Mouse (Mus musculus) heart, postnatal 14 days (tissue): Measurements from ENCODE around the gene Mrpl49. TPM values are rescaled to one million over a fixed set of nuclear protein-coding genes. Genes with fewer than 3 reads are reported as not detected.
"Not testable (repeated sequence)": the region's sequence is repeated elsewhere in the genome, so short reads cannot be mapped to it uniquely, and the experiment has no call there.

Experiments
- DNase-seq, 2 experiments: peaks; one replicate each; pipeline ENCODE4 v3.0.0; 2021 to 2022
- intact Hi-C: fragments of 180-260 bp; cut with DNase I; formaldehyde crosslinking; loops from one replicate; pipeline ENCODE4 v1.15.1; 2025
- total RNA-seq, 2 experiments: library from RNA; stranded (reverse); gene quantifications; 2 replicates each; pipeline ENCODE4 v1.2.3; 2021

Mrpl49 gene
- total RNA-seq, 2 experiments from 2014 or later, result 37.1 to 37.4 TPM

GRCm38 (mm10) chr19:6045366-6046293 lies 12.0 kb downstream of the Mrpl49 start:
- intact Hi-C loops, result loop anchor here (2.0 to 5.0 kb wide), 3 partner anchors 81 to 128 kb away; partner anchors contain the start of genes Pola2 and Snx15
- DNase-seq, result no peak

- not testable (repeated sequence) for DNase-seq
- intact Hi-C loops, result loop anchor here (2.0 kb wide), 1 partner anchor 79 kb away; the partner anchor contains the start of gene Pola2
These were observed 13.5 kb downstream of the Mrpl49 start for GRCm38 (mm10) chr19:6044102-6044501.

DNA sequence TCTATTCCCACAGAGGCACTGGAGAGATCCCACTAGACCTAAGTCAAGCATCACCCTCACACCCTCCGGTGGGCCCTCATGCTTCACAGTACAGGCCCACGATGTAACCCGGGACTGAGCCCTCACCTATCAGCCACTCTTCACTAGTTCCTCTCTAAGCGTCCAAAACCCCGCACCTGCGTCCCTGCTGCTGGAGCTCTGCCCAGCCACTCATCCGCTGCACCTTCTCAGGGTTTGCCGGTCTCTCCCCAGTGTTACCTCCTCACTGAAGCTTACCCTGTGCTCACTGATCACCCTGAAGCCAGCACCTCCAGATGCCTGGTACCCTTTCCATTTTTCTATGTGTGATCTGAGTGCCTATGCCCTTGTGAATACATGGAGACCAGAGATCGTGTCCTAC lies 15.3 kb downstream of the Mrpl49 start:
- intact Hi-C loops, result no loop called here
- DNase-seq, result no peak

GRCm38 (mm10) chr19:6040002-6040401 lies 17.6 kb downstream of the Mrpl49 start:
- intact Hi-C loops, result no loop called here

GRCm38 (mm10) chr19:6038326-6038725 lies 19.3 kb downstream of the Mrpl49 start:
- DNase-seq, result no peak
- intact Hi-C loops, result no loop called here

More at GRCm38 (mm10) chr19:6040002-6040401, 17.6 kb downstream of the Mrpl49 start:
- no peak for DNase-seq

GRCm38 (mm10) chr19:6037695-6038094 lies 19.9 kb downstream of the Mrpl49 start:
- no peak for DNase-seq

DNA sequence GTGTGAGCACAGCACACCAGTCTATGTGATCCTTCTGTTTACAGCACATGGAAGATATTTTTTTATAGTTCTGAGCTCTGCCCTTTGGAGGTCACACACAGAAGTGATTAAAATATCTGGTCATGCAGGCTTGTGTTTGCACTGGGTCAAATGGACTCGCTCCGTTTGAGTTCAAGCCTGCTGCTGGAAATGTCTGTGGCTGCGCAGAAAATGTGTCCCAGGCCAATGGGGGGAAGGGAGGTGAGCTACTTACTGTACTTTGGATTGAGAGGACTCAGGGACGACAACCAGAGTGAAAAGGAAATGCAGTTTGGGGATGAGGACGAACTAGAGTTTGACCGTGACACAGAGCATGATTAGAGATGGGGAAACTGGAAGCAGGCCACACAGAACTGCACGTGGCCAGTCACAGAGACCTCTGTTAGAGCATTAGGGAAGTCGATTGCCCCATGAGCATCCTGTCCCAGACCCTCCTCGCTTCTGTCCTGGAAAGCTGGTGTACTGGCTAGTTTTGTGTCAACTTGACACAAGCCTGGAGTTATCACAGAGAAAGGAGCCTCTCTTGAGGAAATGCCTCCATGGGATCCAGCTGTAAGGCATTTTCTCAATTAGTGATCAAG lies 21.5 kb downstream of the Mrpl49 start:
- no peak for DNase-seq
- intact Hi-C loops, result no loop called here

More at GRCm38 (mm10) chr19:6037695-6038094, 19.9 kb downstream of the Mrpl49 start:
- intact Hi-C loops, result no loop called here

GRCm38 (mm10) chr19:6030520-6031280 lies 26.9 kb downstream of the Mrpl49 start:
- DNase-seq, result no peak
- intact Hi-C loops, result no loop called here

DNA sequence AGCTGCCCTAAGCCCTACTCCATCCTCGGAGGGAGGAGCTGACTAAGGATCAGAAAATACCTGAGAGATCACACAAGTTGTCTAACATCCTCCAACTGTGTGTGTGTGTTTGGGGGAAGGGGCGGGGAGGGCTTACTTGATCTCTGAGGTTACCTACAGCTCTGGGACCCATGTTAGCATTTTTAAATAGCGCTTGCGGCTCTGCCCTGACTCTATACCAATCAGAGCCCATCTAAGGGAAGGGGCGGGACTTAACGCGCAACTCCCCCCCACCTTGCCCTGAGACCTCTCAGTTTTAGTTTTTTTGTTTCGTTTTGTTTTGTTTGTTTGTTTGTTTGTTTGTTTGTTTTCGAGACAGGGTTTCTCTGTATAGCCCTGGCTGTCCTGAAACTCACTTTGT lies 28.2 kb downstream of the Mrpl49 start:
- DNase-seq, result no peak
- intact Hi-C loops, result no loop called here

DNA sequence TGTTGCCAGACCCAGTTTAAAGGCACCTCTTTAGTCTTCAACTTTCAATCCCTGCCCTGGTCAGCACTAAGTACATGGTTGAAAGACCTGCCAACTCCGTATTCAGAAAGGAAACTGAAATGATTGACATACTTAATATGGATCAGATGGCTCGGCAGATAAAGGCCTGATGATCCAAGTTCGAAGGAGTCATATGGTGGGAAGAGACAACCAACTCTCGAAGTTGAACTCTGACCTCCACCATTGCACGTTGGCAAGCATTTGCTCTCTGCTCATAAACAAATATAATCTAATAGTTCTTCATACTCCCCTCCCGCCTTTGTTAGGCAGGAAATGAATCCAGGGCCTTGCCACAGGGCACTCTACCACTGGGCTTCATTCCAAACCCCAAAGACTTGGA lies 28.6 kb downstream of the Mrpl49 start:
- no peak for DNase-seq
- intact Hi-C loops, result no loop called here

DNA sequence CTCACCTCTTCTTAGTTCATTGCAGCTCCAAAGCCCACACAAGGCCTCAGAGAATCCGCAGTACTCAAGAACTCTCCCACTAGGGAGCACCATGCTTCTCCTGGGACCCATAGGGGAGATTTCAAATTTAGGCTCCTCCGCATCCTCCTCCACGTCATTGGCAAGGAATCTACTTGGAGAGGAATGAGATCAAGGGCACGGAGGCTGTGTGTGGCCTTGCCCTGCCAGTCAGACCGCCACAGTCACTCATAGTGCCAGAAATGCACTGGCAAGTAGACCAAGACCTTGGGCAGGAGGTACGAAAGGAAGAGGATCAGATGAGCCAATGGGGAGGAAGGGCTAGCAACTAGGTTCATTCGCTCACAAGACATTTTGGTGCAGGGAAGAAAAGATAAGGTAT lies 33.7 kb downstream of the Mrpl49 start:
- intact Hi-C loops, result no loop called here

GRCm38 (mm10) chr19:6023059-6023458 lies 34.5 kb downstream of the Mrpl49 start:
- intact Hi-C loops, result no loop called here
- DNase-seq, result no peak

More for the DNA sequence above, 33.7 kb downstream of the Mrpl49 start:
- DNase-seq, result no peak

DNA sequence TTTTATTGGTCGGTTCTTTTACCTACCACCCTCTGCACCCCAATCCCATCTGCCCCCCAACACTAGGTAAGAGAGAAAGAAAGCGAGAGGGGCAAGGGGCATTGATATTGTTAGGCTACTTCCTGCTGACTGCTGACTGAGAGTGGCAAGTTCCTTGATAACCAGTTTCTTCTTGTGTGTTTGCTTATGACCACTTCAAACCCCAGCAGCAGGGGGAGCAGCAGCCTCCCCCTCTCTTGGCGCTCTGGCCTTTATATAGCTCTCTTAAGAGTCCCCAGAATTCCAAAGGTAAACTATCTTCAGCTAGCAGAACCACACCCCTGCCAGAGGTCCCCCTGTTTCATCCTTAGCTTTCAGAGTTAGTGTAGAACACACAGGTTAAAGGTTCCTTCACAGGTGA lies 37.3 kb downstream of the Mrpl49 start:
- no peak for DNase-seq
- intact Hi-C loops, result no loop called here

DNA sequence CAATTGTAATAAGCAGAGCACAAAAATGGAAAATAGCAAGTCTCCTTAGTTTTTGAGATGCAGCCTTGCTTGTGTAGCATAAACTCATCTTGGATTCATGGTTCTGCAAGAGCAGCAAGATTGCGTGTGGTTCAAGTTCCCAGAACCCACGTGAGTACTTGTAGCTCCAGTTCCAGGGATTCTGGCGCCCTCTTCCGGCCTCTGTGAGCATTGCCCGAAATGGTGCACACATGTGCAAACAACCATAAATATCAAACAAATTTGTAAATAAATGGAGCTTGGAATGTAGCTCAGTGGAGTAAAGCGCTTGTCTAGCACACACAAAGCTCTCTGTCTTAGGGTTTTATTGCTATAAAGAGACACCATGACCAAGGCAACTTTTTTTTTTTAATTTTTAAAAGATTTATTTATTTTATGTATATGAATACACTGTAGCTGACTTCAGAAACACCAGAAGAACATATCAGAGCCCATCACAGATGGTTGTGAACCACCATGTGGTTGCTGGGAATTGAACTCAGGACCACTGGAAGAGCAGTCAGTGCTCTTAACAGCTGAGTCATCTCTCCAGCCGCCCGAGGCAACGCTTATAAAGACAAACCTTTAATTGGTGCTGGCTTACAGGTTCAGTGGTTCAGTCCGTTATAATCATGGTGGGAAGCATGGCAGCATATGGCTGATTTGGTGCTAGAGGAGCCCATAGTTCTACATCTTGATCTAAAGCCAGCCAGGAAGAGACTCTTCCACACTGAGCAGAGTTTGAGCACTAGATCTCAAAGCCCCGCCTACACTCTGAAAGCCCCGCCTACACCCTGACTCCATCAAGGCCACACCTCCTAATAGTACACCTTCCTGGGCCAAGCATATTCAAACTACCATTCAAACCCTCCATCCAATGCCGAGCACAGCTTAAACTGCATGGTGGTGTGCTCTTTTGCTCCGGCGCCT lies 39.2 kb downstream of the Mrpl49 start:
- peak; percentile 86 to 92 for DNase-seq
- intact Hi-C loops, result loop anchor here (1.0 to 5.0 kb wide), 2 partner anchors 53 to 96 kb away; partner anchors contain the start of gene Cdc42ep2

- no peak for DNase-seq
- intact Hi-C loops, result loop anchor here (5.0 kb wide), 1 partner anchor 94 kb away; the partner anchor contains the start of gene Cdc42ep2
These were observed 41.1 kb downstream of the Mrpl49 start for GRCm38 (mm10) chr19:6016532-6016931.

DNA sequence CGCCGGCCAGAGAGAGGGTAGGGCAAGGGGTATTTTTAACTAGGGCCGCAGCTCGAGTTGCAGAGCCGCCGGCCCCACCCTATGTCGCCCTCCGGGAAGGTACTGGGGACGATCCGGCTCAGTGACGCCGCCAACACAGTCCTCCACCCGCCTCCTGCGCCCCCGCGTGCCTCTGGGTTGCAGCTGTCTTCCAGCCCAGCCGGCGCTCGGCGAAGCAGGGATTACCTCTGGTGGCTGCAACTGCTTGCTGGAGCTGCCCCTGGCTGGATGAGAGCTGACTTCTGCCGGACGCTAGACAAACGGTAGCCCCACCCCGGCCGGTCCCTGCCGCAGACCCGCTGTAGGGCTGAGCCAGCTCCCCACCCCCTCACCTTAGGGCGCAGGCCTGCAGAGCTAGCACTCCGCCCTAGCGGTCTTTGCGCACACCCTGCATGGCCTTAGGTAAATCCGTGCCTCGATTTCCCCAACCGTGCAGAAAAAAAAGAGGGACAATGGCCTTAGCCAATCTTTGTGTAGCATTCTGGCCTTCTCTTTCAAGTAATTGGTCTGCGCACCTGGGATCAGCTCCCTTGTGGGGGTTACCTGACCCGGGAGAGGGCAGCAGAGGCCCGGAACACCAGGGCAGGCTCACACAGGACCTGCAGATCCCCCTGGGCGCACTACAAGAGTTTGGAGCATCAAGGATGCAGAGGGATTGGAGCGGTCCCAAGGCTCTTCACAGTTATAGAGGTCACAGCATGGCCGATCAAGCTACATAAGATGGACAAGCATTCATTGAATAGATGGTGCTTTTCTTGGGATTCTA lies 41.9 kb downstream of the Mrpl49 start, which contains the start of gene Capn1:
Gene Capn1 (minus strand): TSS at position 387 of the 805 bp plus-strand sequence.
- intact Hi-C loops, result loop anchor here (5.0 kb wide), 1 partner anchor 93 kb away; the partner anchor contains the start of gene Cdc42ep2
- peak; percentile 76 to 79 for DNase-seq

DNA sequence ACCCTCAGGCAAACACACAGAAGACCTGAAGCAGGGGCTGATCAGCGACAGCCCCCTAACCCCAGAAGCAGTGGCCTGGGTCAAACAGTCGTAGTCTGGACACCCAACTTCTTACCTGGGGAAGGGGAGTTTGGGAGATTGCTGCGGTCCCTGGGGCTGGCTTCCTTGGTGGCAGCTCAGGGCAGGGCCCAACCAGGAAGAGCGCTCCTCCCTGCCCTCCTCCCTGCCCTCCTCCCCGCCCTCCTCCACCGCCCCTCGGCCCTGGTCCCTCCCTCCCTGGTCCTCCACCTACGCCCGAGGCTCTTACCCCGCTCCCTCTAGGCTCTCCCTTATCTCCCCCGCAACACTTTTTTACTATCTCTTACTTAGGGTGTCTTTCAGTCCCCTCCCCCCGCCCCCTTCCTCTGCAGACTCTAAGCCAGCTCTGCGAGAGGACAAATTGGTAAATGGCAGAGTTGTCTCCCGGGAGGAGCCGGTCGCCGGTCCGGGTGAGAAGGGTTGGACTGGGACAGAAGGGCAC lies 42.5 kb downstream of the Mrpl49 start:
- intact Hi-C loops, result loop anchor here (5.0 kb wide), 1 partner anchor 93 kb away; the partner anchor contains the start of gene Cdc42ep2
- peak; percentile 45 to 65 for DNase-seq

- no peak for DNase-seq
- intact Hi-C loops, result no loop called here
These were observed 43.9 kb downstream of the Mrpl49 start for GRCm38 (mm10) chr19:6013691-6014090.
